Mouse (Mus musculus): Measurements from ENCODE around the gene Olfr376.

GRCm38 (mm10) chr11:73370946-73371345 lies at the start of gene Olfr376:
- TF ChIP-seq EP300 (IDR thresholded peaks at IDR 0.05) = no peak
- no peak for TF ChIP-seq CTCF (IDR thresholded peaks at IDR 0.05)
